Mouse (Mus musculus): ENCODE measurements at regions not wholly inside any gene's neighbourhood (a gene's known extent, or its start where the extent isn't known, plus 50 kb on each side); places are given as distances from the start of the nearest gene placed in this dataset.

GRCm38 (mm10) chr19:30317314-30317713, 84.6 kb downstream of the Mbl2 start:
- TF ChIP-seq GATA1 (IDR thresholded peaks at IDR 0.05; ENCODE audit: borderline replicate concordance, low read length) (no peak), FLI1 (IDR thresholded peaks at IDR 0.05; ENCODE audit: low read length) (no peak)
